Mouse (Mus musculus): Measurements from ENCODE around the gene Synj2. TPM values are rescaled to one million over a fixed set of nuclear protein-coding genes. Genes with fewer than 3 reads are reported as not detected.

Synj2 gene
- total RNA-seq, 2 experiments from 2014 or later = 3.6 to 5.1 TPM

GRCm38 (mm10) chr17:5997380-5998234 lies 56.5 kb downstream of the Synj2 start:
- ATAC-seq (ENCODE audit: poor library complexity, severe bottlenecking) = no peak

DNA sequence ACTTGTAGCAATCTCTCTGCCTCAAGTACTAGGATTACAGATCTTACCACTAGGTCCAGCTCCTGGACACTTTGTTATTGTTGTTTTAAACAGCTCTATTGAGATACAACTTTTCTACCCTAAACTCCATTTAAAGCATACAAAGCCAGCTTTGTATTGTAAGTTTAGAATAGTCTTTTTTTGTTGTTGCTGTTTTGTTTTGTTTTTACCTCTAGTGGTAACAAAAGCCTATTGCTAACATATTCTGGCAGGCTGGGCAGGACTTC lies 57.1 kb downstream of the Synj2 start:
- no peak for ATAC-seq (ENCODE audit: poor library complexity, severe bottlenecking)

- no peak for ATAC-seq (ENCODE audit: poor library complexity, severe bottlenecking)
Observed at GRCm38 (mm10) chr17:5999039-5999543, 58.0 kb downstream of the Synj2 start.

DNA sequence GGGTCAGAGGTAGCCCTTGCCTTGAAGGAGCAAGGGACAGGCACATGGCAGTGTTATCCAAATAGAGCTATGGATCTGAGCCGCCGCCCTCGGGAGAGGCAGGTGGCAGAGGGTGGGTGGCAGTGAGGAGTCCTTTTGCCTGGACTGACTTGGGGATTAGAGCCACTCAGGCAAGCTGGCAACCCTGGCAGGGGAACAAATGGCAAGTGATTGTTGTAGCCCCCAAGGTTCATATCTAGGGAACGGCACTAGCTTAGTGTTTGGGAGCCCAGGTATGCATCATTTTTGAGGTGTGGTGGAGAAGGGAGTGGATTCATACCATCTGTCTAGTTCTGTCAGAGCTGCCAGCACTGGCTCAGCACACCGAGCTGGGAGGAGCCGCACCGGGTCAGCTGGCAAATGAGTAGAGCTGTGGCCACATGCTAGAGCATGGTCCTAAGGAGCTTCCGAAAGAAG lies 59.8 kb downstream of the Synj2 start:
- ATAC-seq (ENCODE audit: poor library complexity, severe bottlenecking) = peak; percentile 25; the same call in 1 of the 2 replicates

DNA sequence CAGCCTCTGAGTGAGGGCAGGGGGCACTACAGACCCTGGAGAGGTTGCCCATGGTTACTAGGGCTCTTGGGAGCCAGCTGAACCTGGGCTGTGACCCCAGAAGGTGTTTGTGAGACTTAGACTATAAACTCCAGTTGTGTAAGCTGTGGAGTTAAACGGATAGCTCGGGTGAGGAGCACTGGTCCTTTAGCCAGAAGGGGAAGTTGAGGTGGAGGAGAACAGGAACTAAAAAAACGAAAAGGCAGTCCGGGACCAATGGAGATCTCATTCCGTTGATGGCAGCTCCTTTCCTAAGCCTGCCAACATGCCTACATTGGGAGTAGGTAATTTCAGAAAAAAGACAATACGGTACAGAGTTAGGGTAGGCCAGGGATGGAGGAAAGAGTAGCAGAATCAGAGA lies 60.3 kb downstream of the Synj2 start:
- ATAC-seq (ENCODE audit: poor library complexity, severe bottlenecking) = peak; percentile 81

- 0 out of 2 replicates have a peak, but pooled peaks have one; percentile 12 for ATAC-seq (ENCODE audit: poor library complexity, severe bottlenecking)
Observed at GRCm38 (mm10) chr17:6001836-6002235, 60.8 kb downstream of the Synj2 start.

GRCm38 (mm10) chr17:6002563-6002962 lies 61.5 kb downstream of the Synj2 start:
- ATAC-seq (ENCODE audit: poor library complexity, severe bottlenecking) = no peak

DNA sequence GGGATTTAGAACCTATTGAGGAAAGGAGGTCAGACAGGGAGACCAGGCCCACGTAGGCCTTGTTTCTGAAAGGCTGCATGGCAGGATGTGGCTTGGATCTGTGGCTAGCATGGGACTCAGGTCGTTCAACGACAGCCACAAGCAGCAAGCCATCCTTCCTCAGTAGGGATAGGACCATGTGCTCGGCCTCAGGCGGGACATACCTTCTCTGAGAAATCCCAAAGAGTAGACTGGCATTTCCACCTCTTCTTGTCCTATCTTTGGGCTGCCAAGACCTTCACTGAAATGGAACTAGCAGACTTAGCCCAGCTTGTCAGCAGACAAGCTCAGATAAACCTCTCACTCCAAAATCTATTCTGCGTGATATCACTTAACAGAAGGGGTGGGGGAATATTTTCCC lies 62.6 kb downstream of the Synj2 start:
- ATAC-seq (ENCODE audit: poor library complexity, severe bottlenecking) = no peak

DNA sequence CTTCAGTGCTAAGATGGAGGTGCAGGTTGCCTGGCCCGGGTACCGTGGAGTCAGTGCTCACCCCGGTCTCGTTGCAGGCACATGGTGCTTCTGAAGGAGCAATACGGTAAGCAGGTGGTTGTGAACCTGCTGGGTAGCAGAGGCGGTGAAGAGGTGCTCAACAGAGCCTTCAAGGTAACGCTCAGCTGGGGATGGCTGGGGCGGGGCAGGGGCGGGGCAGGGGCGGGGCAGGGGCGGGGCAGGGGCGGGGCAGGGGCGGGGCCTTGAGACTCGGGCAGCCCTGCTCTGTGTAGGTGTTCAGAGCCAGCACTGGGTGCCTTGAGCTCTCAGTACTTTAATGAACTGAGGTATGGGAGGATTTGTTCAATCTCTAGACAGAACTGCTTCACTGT lies 64.2 kb downstream of the Synj2 start:
- ATAC-seq (ENCODE audit: poor library complexity, severe bottlenecking) = no peak

GRCm38 (mm10) chr17:6005638-6006471 lies 64.8 kb downstream of the Synj2 start:
- ATAC-seq (ENCODE audit: poor library complexity, severe bottlenecking) = peak; percentile 48

DNA sequence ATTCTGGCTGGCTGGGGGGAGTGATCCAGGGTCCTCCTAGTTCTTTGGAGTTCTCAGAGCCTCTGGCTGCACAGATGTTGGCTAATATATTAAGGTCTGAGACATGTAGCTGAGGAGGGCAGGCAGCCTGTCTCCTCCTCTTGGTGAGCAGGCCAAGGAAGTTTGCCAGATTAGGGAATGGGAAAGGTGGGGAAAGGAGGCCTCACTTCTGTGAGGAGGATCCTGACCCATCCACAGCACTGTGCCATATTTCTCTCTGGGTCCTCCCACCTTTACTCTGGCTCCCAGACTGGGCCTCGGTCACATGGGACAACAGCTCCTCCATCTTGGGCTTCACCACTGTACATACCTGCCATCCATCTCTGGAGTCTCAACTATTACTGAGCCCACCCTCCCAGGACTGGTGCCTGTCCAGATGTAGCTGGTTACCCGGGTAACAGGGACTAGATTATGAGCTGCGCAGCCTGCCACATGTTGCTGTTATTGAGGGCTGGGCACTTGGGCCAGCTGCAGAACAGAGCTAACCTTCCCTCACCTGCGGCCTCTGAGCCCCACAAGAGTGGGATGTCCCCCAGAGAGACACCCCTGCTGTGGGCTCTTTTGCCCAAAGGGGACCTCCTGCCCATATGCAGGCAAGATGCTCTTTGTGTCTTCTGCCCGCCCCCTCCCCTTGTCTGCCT lies 66.2 kb downstream of the Synj2 start:
- ATAC-seq (ENCODE audit: poor library complexity, severe bottlenecking) = no peak

DNA sequence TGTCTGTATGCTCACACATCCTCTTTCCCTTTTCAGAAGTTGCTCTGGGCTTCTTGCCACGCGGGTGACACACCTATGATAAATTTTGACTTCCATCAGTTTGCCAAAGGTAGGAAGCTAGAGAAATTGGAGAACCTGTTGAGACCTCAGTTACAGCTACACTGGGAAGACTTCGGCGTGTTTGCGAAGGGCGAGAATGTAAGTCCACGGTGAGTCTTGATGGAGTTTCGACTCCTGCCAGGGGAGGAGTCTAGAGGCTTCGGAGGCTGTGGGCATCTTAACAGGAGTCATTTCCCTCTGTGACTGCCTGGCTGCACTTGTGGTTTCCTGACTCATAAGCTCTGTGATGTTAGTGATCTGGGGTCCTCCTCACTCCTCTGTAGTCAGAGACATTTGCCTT lies 66.8 kb downstream of the Synj2 start:
- ATAC-seq (ENCODE audit: poor library complexity, severe bottlenecking) = peak; percentile 79

DNA sequence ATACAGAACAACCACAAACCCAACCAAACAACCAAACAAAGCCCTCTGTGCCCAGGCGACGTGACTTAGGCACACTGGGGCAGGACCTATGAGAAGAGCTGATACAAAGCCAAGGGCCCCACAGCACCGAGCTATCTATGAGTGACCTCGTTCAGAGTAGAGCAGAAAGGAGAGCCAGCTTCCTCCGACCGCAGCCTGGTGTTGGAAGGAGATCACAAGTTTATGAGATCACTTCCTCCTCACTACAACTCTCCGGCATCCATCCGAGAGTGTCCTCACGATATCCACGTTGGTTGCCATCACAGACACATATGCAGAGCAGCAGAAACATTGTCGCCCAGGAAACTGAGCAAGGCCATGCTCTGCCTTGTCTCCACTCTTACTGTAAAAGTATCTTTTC lies 67.5 kb downstream of the Synj2 start:
- ATAC-seq (ENCODE audit: poor library complexity, severe bottlenecking) = peak; percentile 57

GRCm38 (mm10) chr17:6009606-6010005 lies 68.5 kb downstream of the Synj2 start:
- ATAC-seq (ENCODE audit: poor library complexity, severe bottlenecking) = no peak

DNA sequence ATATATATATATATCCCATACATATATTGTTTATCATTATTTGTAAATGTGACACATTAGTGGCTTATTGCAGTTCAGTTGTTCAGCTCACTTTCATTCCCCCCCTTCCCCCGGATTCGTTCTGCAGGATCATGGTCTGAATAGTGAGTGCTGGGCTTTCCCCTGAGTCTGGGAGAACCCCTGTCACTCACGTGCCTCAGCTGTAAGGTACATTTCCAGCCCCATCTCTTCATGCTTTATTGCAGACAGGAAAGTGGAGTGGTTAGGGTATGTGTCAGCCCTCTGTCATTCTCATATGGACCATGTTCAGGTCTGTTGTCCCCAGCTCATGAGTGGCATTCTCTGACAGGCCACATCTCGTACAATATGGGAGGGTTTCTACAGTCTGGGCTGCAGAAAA lies 72.0 kb downstream of the Synj2 start:
- no peak for ATAC-seq (ENCODE audit: poor library complexity, severe bottlenecking)

GRCm38 (mm10) chr17:6014985-6015384 lies 73.9 kb downstream of the Synj2 start:
- ATAC-seq (ENCODE audit: poor library complexity, severe bottlenecking) = no peak

DNA sequence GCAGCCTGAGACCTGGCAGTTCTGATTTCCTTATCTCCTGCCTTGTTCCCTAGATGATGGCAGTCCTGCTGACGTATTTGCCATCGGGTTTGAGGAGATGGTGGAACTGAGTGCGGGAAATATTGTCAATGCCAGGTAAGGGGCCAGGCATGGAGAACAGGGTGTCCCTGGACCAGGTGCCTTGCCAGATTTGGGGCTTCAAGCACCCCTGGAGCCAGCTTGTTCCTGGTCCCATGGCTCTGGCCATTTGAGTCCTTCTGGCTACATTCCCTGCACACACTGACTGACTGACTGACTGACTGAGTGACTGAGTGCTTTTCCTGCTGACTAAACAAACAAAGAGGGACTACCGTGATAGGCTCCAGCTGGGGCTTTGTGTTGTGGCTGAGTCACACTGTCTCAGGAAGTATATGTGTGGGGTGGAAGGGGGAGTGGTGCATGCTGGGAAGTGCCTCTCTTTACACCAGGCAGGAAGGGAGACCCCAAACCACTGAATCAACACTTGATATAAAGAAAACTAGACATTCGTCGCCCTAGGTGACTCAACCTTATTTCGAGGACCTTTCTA lies 75.2 kb downstream of the Synj2 start:
- peak; percentile 70 for ATAC-seq (ENCODE audit: poor library complexity, severe bottlenecking)

DNA sequence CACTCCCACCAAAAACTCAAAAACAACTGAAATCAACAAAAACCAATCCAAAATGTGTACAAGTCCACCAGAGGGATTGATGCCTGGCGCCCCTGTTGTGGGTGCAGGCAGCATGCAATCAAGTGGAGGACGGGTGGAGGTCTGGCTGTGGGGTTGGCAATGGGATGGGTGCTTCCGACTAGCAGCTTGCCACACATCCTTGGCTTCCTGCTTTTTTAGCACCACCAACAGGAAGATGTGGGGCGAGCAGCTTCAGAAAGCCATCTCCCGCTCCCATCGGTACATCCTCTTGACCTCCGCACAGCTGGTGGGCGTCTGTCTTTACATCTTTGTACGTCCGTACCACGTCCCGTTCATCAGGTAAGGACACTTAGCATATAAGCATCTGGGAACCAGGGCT lies 76.2 kb downstream of the Synj2 start:
- peak; percentile 73 for ATAC-seq (ENCODE audit: poor library complexity, severe bottlenecking)

DNA sequence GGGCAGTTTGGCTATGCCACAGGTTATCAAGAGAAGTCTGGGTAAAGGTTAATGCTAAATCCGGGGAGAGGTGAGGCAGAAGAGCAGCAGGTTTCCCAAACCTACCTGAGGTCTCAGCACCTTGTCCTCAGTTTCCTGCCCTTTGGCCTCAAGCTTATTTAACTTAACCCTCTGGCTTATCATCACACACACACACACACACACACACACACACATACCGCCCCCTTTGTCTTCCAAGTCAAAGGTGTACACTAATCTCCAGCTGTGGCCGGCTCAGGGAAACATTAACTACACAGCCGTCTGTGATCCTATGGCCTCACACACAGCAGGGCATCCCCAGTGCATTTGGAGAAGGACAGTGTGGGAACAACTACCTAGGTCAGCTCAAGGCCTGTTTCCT lies 77.3 kb downstream of the Synj2 start:
- no peak for ATAC-seq (ENCODE audit: poor library complexity, severe bottlenecking)

DNA sequence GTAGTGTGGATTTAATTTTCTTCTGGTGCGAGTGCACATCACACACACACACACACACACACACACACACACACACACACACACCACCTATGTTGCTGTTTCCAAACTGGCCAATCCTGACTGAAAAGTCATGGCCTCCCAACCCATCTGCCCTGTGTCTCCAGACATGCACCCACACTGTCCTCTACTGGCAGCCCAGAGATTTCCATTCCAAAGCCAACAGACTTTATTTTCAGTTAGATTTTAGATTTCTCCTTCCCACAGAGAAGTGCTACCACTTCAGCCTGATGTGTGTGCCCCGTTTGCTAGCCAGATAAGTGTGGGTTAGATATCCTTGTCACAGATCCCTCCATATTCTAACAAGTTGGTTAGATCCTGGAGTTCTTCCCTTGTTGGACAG lies 78.7 kb downstream of the Synj2 start:
- peak; percentile 57 for ATAC-seq (ENCODE audit: poor library complexity, severe bottlenecking)

DNA sequence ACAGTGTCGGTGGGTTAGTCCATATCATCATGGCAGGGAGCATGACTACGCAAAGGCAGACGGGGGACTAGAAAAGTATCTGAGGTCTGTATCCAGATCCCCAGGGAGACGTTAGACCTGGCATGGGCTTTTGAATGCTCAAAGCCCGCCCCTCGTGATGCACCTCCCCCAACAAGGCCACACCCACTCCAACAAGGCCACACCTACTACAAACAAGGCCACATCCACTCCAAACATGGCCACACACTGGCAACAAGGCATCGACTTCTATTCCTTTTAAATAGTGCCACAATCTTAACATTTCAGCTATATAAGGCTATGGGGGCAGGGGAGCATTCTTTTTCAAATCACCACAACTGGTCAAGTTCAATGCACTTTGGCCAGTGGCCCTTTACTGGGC lies 79.6 kb downstream of the Synj2 start:
- ATAC-seq (ENCODE audit: poor library complexity, severe bottlenecking) = no peak

Data from megakaryocyte, adult 5-6 weeks (primary cell).